Mouse (Mus musculus) liver, postnatal 0 days (tissue): ENCODE data around the gene Sec14l4.

Experiments used
- CTCF ChIP-seq: sonication (generic); IDR thresholded peaks from 2 replicates; pipeline ENCODE4 v1.5.1; 2016; ENCODE audit warnings: antibody characterized with exemption, low read depth
- EP300 ChIP-seq: IDR thresholded peaks from 2 replicates; pipeline ENCODE4 v1.6.1; 2016; ENCODE audit warnings: antibody characterized with exemption, low read depth, mild to moderate bottlenecking

DNA sequence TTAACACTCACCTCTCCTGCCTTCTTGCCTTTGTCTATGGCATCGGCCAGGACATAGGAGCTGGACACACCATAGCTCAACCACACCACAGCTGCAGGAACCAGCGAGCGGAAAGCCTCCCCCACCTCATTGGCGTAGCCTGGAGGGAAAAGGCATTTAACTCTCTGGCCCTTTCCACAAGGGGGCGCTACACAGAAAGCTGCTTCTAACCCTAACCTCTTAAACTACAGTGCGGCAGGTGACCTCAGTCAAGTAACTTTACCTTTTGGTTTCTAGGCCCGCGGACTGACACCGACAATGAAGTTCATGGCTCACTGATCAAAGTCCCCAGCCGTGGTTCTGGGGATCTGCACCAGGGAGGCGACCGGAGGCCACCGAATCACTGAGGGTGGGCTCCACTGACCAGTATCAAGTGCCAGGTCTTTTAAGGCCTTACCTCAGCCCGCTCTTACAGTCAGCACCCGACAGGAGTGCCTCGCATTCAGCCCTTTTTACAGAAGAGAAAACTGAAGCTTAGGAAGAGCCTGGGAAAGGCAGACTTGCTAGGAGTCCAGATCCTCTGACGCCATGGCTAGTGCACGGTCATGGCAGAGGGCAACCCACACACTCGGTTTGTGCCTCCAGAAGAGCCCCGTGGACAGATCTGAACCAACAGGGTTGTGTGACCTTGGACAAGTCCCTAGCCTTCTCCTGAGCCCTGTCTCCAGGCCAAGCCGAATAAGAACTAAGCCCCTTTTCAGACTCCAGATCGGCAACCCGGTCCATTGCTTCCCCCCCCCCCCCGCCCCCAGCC, 63.3 kb downstream of the Sec14l4 start:
- TF ChIP-seq CTCF (peak; percentile 94), EP300 (no peak)
